In genomic region chr8:72343725-72344124, GRCm38 (mm10) we compare ENCODE assay signal across 23 mouse cellular contexts. TPM values are rescaled to one million over a fixed set of nuclear protein-coding genes. Genes with fewer than 3 reads are reported as not detected.
DNase-seq lines count a peak whose midpoint lies in the region; ATAC-seq and TF ChIP-seq lines count a peak whose summit lies in the region.
"Had no signal": no experiment of that assay in that cellular context is flagged by ENCODE, and none has a peak within 500 bp of the region (broad histone marks: within the 10 kb centered on the region; RNA-seq: fewer than 3 reads in every experiment).

No protein-coding gene starts in this region.

- ATAC-seq in heart, embryonic 13.5 days (ENCODE audit: extremely low read depth, insufficient number of reproducible peaks, low FRiP score, low TSS enrichment) = no peak
- ATAC-seq in monocyte, adult 5-6 weeks (replicated peaks; ENCODE audit: insufficient number of reproducible peaks, low FRiP score, low TSS enrichment, poor library complexity, severe bottlenecking) = 0 out of 2 replicates have a peak, but pooled peaks have one; percentile 44
- ATAC-seq: hindbrain, postnatal 0 days; midbrain, embryonic 13.5 days had no signal

- H3K36me3 ChIP-seq in heart, embryonic 13.5 days = peaks cover 97% of the 10 kb centered on the region
- peaks cover 12 to 79% of the 10 kb centered on the region in 2 experiments for H3K36me3 ChIP-seq in CH12.LX (replicated peaks in 1 of 2; ENCODE audit: control insufficient read depth in 1 of 2, insufficient read depth in 1 of 2, low read length in 1 of 2)

- no peaks in the 10 kb centered on the region for H3K27me3 ChIP-seq in heart, embryonic 13.5 days (replicated peaks)
- H3K27me3 ChIP-seq in CH12.LX (replicated peaks) = no peaks in the 10 kb centered on the region
- H3K27me3 ChIP-seq: midbrain, embryonic 13.5 days had no signal

- TF ChIP-seq CTCF in CH12.LX (conservative IDR thresholded peaks at IDR 0.05 in 1 of 2, IDR thresholded peaks at IDR 0.05 in 1 of 2; ENCODE audit: low read depth in 2 of 2, low read length in 2 of 2) = no peak

- peak; percentile 69 for TF ChIP-seq EP300 in CH12.LX (IDR thresholded peaks at IDR 0.05; ENCODE audit: low read length)

- dilution Hi-C loops in CH12.LX (cut with MboI; ENCODE audit: extremely low pct_ligation_motif_present, extremely low pct_unique_long_range_greater_than_20kb, low sequenced_read_pairs) = no loop called here

- in situ Hi-C loops in CH12.LX (cut with MboI; ENCODE audit: low pct_ligation_motif_present, low pct_unique_long_range_greater_than_20kb, low sequenced_read_pairs) = no loop called here

- no peak overlapping the region for H3K4me2 ChIP-seq in heart, embryonic 13.5 days
- no peak overlapping the region for H3K4me2 ChIP-seq in CH12.LX (ENCODE audit: insufficient read depth, low read depth, poor library complexity, severe bottlenecking)
- H3K4me2 ChIP-seq: heart, embryonic 11.5 days; midbrain, embryonic 13.5 days had no signal

- peaks cover 3% of the 10 kb centered on the region; the same call in 1 of the 2 replicates for H3K4me1 ChIP-seq in heart, embryonic 13.5 days
- H3K4me1 ChIP-seq in CH12.LX (ENCODE audit: control insufficient read depth in 1 of 2, insufficient read depth in 2 of 2) = peaks cover 0 to 36% of the 10 kb centered on the region in 2 experiments; a peak in 2 of 4 replicates
- H3K4me1 ChIP-seq: embryonic facial prominence, embryonic 10.5 days; midbrain, embryonic 13.5 days had no signal

- no peaks in the 10 kb centered on the region for H3K79me2 ChIP-seq in CH12.LX (replicated peaks; ENCODE audit: control insufficient read depth, extremely low read depth, insufficient read depth, poor library complexity, severe bottlenecking)

- TF ChIP-seq RAD21 in CH12.LX (IDR thresholded peaks at IDR 0.05; ENCODE audit: low read depth, low read length) = no peak

- H3K9me3 ChIP-seq in heart, embryonic 13.5 days = no peaks in the 10 kb centered on the region
- H3K9me3 ChIP-seq in CH12.LX (replicated peaks; ENCODE audit: low read length) = no peaks in the 10 kb centered on the region
- H3K9me3 ChIP-seq: embryonic facial prominence, embryonic 10.5 days; megakaryocyte, embryonic 14.5 days; midbrain, embryonic 13.5 days had no signal

- 0 out of 2 replicates have a peak overlapping the region, but pooled peaks have one; percentile 5 for H3K9ac ChIP-seq in heart, embryonic 13.5 days
- no peak overlapping the region for H3K9ac ChIP-seq in CH12.LX (ENCODE audit: insufficient read depth, low read depth)
- H3K9ac ChIP-seq: midbrain, embryonic 13.5 days had no signal

- H3K27ac ChIP-seq in heart, embryonic 13.5 days (replicated peaks) = no peak overlapping the region
- H3K27ac ChIP-seq in CH12.LX (ENCODE audit: insufficient read depth, low read depth) = no peak overlapping the region
- H3K27ac ChIP-seq: embryonic facial prominence, embryonic 10.5 days; hindbrain, postnatal 0 days; kidney, postnatal 0 days; midbrain, embryonic 13.5 days had no signal

- DNase-seq in heart, adult 8-10 months (ENCODE audit: low spot score) = no peak
- peak; percentile 51 to 58 for DNase-seq in B cell, adult 2 months
- peak; percentile 78 for DNase-seq in CH12.LX (ENCODE audit: extremely low read depth)
- no peak for DNase-seq in cerebellum, adult 11-12 months
- no peak for DNase-seq in kidney, adult 18-20 months
- DNase-seq in frontal cortex, adult 2 months (ENCODE audit: extremely low spot score in 1 of 2, low spot score in 1 of 2) = no peak
- DNase-seq: cerebellum, adult 11 months; cerebellum, postnatal 10 days; heart, postnatal 10 days; kidney, adult 11 months; lung, adult 18-20 months; lung, postnatal 10 days; right cerebral cortex, postnatal 14 days; thymus, adult 18-20 months; thymus, postnatal 36 days had no signal

- WGBS in heart, embryonic 13.5 days = 70% methylated on average over 4 of the region's 4 CpGs

- no peak for TF ChIP-seq POLR2A in CH12.LX (IDR thresholded peaks at IDR 0.05; ENCODE audit: low read depth, low read length)

- H3K4me3 ChIP-seq in heart, embryonic 13.5 days = no peak overlapping the region
- H3K4me3 ChIP-seq in CH12.LX (replicated peaks in 1 of 3; ENCODE audit: low read depth in 2 of 3, low read length in 2 of 3, poor library complexity in 1 of 3) = no peak overlapping the region
- H3K4me3 ChIP-seq: embryonic facial prominence, embryonic 10.5 days; megakaryocyte, embryonic 14.5 days; midbrain, embryonic 13.5 days had no signal

TF ChIP-seq in CH12.LX, 34 proteins besides CTCF, POLR2A, EP300 and RAD21:
- TF ChIP-seq POLR2AphosphoS2 (IDR thresholded peaks at IDR 0.05; ENCODE audit: low read depth, low read length) (no peak), MYC (IDR thresholded peaks at IDR 0.05; ENCODE audit: low read depth, low read length) (no peak), TCF12 (IDR thresholded peaks at IDR 0.05; ENCODE audit: low read depth, low read length) (0 out of 2 replicates have a peak, but pooled peaks have one; percentile 54), ZNF384 (IDR thresholded peaks at IDR 0.05; ENCODE audit: low read depth, low read length) (peak; percentile 86), CHD1 (IDR thresholded peaks at IDR 0.05; ENCODE audit: low read depth, low read length) (no peak), ZKSCAN1 (IDR thresholded peaks at IDR 0.05; ENCODE audit: borderline replicate concordance, low read depth, low read length) (no peak), SMC3 (IDR thresholded peaks at IDR 0.05; ENCODE audit: low read depth, low read length) (no peak; the same call in 1 of the 2 replicates), JUND (conservative IDR thresholded peaks at IDR 0.05; ENCODE audit: low read depth, low read length) (peak; percentile 68), HCFC1 (IDR thresholded peaks at IDR 0.05; ENCODE audit: low read depth, low read length) (no peak), JUN (IDR thresholded peaks at IDR 0.05; ENCODE audit: insufficient read depth, low read depth, low read length) (0 out of 2 replicates have a peak, but pooled peaks have one; percentile 17), RCOR1 (conservative IDR thresholded peaks at IDR 0.05; ENCODE audit: low read depth, low read length) (0 out of 2 replicates have a peak, but pooled peaks have one; percentile 22), BHLHE40 (IDR thresholded peaks at IDR 0.05; ENCODE audit: low read depth, low read length) (peak; percentile 92), ZC3H11A (IDR thresholded peaks at IDR 0.05; ENCODE audit: low read depth, low read length) (no peak), MXI1 (IDR thresholded peaks at IDR 0.05; ENCODE audit: low read depth, low read length) (no peak), IRF4 (IDR thresholded peaks at IDR 0.05; ENCODE audit: low read depth, low read length) (peak; percentile 86), MAFK (IDR thresholded peaks at IDR 0.05; ENCODE audit: insufficient replicate concordance, low read length) (0 out of 2 replicates have a peak, but pooled peaks have one; percentile 37), PAX5 (IDR thresholded peaks at IDR 0.05; ENCODE audit: low read length) (no peak), ELF1 (IDR thresholded peaks at IDR 0.05; ENCODE audit: low read depth, low read length) (no peak), CHD2 (IDR thresholded peaks at IDR 0.05; ENCODE audit: low read length) (no peak), SIN3A (IDR thresholded peaks at IDR 0.05; ENCODE audit: low read length) (no peak), USF1 (IDR thresholded peaks at IDR 0.05; ENCODE audit: low read depth, low read length) (no peak), MAX (IDR thresholded peaks at IDR 0.05; ENCODE audit: low read length) (no peak), ETS1 (conservative IDR thresholded peaks at IDR 0.05; ENCODE audit: low read depth, low read length) (peak; percentile 56; the same call in 1 of the 2 replicates), MAZ (IDR thresholded peaks at IDR 0.05; ENCODE audit: low read depth, low read length) (peak; percentile 29; the same call in 1 of the 2 replicates), NELFE (IDR thresholded peaks at IDR 0.05; ENCODE audit: low read depth, low read length) (no peak), ZMIZ1 (IDR thresholded peaks at IDR 0.05; ENCODE audit: low read depth, low read length) (no peak), MEF2A (IDR thresholded peaks at IDR 0.05; ENCODE audit: borderline replicate concordance, low read depth, low read length) (peak; percentile 50; the same call in 1 of the 2 replicates), USF2 (conservative IDR thresholded peaks at IDR 0.05; ENCODE audit: low read depth, low read length) (no peak), TBP (conservative IDR thresholded peaks at IDR 0.05; ENCODE audit: low read depth, low read length) (no peak)

RNA-seq across cellular contexts. Expression of gene Klf2, which starts 24.9 kb away (rescaled TPM):
- 14.2 and 15.1 TPM in 2 replicates for polyA plus RNA-seq in heart, embryonic 13.5 days (2015; fragmentation: Nextera tagmentation; extraction: Ambion mirVana)
- 10 to 100 TPM; 40.3 to 74.6 (median 52.7) TPM for total RNA-seq in heart, adult 8-10 months (2022)
- total RNA-seq in CH12.LX (2012; rRNA removed) = not detected in 2 replicates
- 0.12 and 0.16 TPM in 2 replicates for total RNA-seq in CH12.LX (2014; rRNA removed)
- polyA plus RNA-seq in CH12.LX (2012; ENCODE audit: insufficient read length, low read depth) = 0.74 and 1.4 TPM in 2 replicates
- 183 to 225 TPM (median 194 TPM) in 3 replicates for total RNA-seq in monocyte, adult 5-6 weeks (2017)
- 10.3 and 18.3 TPM in 2 replicates for polyA plus RNA-seq in frontal cortex, adult 2 months (2012; rRNA removed)

RNA-seq across cellular contexts. Expression of gene Gm10282, which starts 38.7 kb away (rescaled TPM):
- polyA plus RNA-seq in heart, embryonic 13.5 days (2015; fragmentation: Nextera tagmentation; extraction: Ambion mirVana) = 15.9 and 19.4 TPM in 2 replicates
- total RNA-seq in heart, adult 8-10 months (2022) = 1 to 10 TPM; 5.4 to 8.3 (median 7.5) TPM
- total RNA-seq in CH12.LX (2012; rRNA removed) = 16.4 and 18.3 TPM in 2 replicates
- total RNA-seq in CH12.LX (2014; rRNA removed) = 76.4 and 77.7 TPM in 2 replicates
- polyA plus RNA-seq in CH12.LX (2012; ENCODE audit: insufficient read length, low read depth) = 125 and 176 TPM in 2 replicates
- total RNA-seq in monocyte, adult 5-6 weeks (2017) = 1.5 to 3.3 TPM (median 3.1 TPM) in 3 replicates
- 3.7 and 6.4 TPM in 2 replicates for polyA plus RNA-seq in frontal cortex, adult 2 months (2012; rRNA removed)

Comparison
In these comparisons a context has a peak if more than half of its experiments do, and no peak if none do; other contexts are left out.
1. DNase-seq: peak in B cell, adult 2 months (2 of 2) and CH12.LX (single experiment); none in heart, adult 8-10 months (single experiment), cerebellum, adult 11-12 months (single experiment), kidney, adult 18-20 months (single experiment) and frontal cortex, adult 2 months (0 of 2).
2. RNA of gene Klf2, which starts 24.9 kb away (total RNA-seq): 183 to 225 TPM in monocyte, adult 5-6 weeks and 40.3 to 74.6 TPM in heart, adult 8-10 months; 0.12 to 0.16 TPM in CH12.LX; every median in the first group is over 10 times any median in the second.